Mouse (Mus musculus): ENCODE measurements around the gene Myoz1. TPM values are rescaled to one million over a fixed set of nuclear protein-coding genes. Genes with fewer than 3 reads are reported as not detected.

Myoz1 gene
- polyA plus RNA-seq, 1 experiment from 2014 or later, result 0.10 TPM

DNA sequence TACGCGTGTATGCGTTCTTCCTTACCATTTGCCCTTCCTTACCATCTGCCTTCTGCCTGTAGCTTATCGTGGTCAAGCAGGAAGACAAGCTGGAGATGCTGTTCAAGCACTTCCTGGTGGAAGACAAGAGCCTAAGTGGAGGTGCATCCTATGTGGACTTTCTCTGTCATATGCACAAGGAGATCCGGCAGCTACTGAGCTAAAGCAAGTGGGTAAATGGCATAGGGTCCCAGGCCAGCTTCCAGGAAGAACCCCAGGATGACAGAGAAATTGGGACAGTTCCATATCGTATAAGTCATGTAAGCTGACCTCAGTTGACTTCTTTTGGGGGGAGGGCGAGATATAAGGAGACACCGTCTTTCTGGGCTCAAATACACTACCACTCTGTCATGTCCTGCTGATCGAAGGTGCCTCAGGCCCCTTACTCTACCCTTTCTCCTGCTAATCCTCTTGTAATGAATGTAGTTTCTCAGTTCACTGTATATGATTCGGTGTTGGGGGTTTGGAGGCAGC lies 37.3 kb upstream of the Myoz1 start:
- H3K27ac ChIP-seq (replicated peaks), result no peak overlapping the region
- peaks cover 37% of the 10 kb centered on the region for H3K36me3 ChIP-seq (ENCODE audit: control insufficient read depth, insufficient read depth, low read length)

DNA sequence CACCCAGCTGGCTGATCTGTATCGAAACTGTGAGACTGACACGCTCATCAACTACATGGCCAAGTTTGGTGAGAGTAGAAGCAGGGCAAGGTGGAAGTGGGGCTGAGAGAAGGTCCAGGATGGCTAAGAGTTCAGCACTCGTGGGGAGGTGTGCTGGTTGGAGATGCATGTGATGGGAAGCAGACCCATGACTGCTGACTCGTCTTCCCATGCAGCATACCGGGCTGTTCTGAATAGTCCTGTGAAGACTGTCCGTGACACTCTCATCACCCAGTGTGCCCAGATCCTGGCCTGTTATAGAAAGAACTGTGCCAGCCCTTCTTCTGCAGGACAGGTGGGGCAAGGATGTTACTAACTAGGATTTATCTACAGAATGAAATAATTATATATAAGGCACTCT lies 35.4 kb upstream of the Myoz1 start:
- Histone ChIP-seq H3K4me3 (ENCODE audit: low read depth, low read length) (no peak overlapping the region), H3K4me2 (replicated peaks; ENCODE audit: low read depth) (no peak overlapping the region), H3K4me1 (replicated peaks; ENCODE audit: control insufficient read depth, insufficient read depth) (peaks cover 6% of the 10 kb centered on the region), H3K27ac (replicated peaks) (no peak overlapping the region), H3K27me3 (ENCODE audit: control insufficient read depth, insufficient read depth, low read length) (no peaks in the 10 kb centered on the region), H3K9me3 (ENCODE audit: control insufficient read depth, low read length) (no peaks in the 10 kb centered on the region), H3K9ac (ENCODE audit: low read length) (no peak overlapping the region), H3K36me3 (ENCODE audit: control insufficient read depth, insufficient read depth, low read length) (peaks cover 55% of the 10 kb centered on the region)
- TF ChIP-seq EP300 (optimal IDR thresholded peaks at IDR 0.05) (no peak), CTCF (IDR thresholded peaks at IDR 0.05; ENCODE audit: low read depth) (no peak)
- WGBS, result 90% methylated on average over 6 of the region's 6 CpGs
- DNase-seq (ENCODE audit: low spot score) (no peak), ATAC-seq (ENCODE audit: low FRiP score, low TSS enrichment) (no peak)

More for the DNA sequence above, 37.3 kb upstream of the Myoz1 start:
- Histone ChIP-seq H3K9me3 (ENCODE audit: control insufficient read depth, low read length) (no peaks in the 10 kb centered on the region), H3K4me1 (replicated peaks; ENCODE audit: control insufficient read depth, insufficient read depth) (peaks cover 6% of the 10 kb centered on the region), H3K4me3 (ENCODE audit: low read depth, low read length) (no peak overlapping the region), H3K27me3 (ENCODE audit: control insufficient read depth, insufficient read depth, low read length) (no peaks in the 10 kb centered on the region), H3K9ac (ENCODE audit: low read length) (no peak overlapping the region), H3K4me2 (replicated peaks; ENCODE audit: low read depth) (no peak overlapping the region)
- no peak for ATAC-seq (ENCODE audit: low FRiP score, low TSS enrichment)
- no peak for TF ChIP-seq EP300 (optimal IDR thresholded peaks at IDR 0.05)
- no peak for DNase-seq (ENCODE audit: low spot score)
- 89% methylated on average over 10 of the region's 10 CpGs for WGBS

DNA sequence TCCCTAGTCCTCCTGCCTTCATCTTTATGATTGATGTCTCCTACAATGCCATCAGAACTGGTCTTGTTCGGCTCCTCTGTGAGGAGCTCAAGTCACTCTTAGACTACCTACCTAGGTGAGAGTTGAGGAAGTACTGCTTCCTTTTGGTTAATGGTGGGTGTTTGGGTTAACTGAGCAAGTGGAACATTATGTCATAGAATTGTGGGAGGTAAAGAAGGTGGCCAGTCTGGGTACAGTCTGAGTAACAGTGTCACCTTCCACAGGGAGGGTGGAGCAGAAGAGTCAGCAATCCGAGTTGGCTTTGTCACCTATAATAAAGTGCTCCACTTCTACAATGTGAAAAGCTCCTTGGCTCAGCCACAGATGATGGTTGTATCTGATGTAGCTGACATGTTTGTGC lies 32.7 kb upstream of the Myoz1 start:
- Histone ChIP-seq H3K9ac (ENCODE audit: low read length) (no peak overlapping the region), H3K4me3 (ENCODE audit: low read depth, low read length) (no peak overlapping the region), H3K36me3 (ENCODE audit: control insufficient read depth, insufficient read depth, low read length) (peaks cover 78% of the 10 kb centered on the region), H3K27ac (replicated peaks) (no peak overlapping the region), H3K4me1 (replicated peaks; ENCODE audit: control insufficient read depth, insufficient read depth) (no peaks in the 10 kb centered on the region), H3K4me2 (replicated peaks; ENCODE audit: low read depth) (no peak overlapping the region), H3K9me3 (ENCODE audit: control insufficient read depth, low read length) (no peaks in the 10 kb centered on the region), H3K27me3 (ENCODE audit: control insufficient read depth, insufficient read depth, low read length) (no peaks in the 10 kb centered on the region)
- WGBS, result 70% methylated on average over 2 of the region's 2 CpGs
- TF ChIP-seq CTCF (IDR thresholded peaks at IDR 0.05; ENCODE audit: low read depth), result no peak
- no peak for TF ChIP-seq EP300 (optimal IDR thresholded peaks at IDR 0.05)
- DNase-seq (ENCODE audit: low spot score) (no peak), ATAC-seq (ENCODE audit: low FRiP score, low TSS enrichment) (no peak)

DNA sequence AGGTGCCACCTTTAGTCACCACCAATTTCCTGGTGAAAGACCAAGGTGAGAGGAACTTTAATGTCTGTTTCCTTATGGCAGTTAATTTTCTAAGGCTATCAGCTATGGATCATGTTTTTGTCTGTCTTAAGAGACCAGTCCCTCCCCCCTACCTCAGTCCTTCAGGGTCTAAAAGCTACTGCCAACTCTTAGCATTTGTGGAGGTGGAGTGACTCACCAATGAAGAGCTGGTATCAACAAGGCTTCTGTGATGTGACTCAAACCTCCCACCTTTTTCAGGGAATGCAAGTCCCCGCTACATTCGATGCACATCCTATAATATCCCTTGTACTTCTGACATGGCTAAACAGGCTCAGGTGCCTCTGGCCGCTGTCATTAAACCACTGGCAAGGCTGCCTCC lies 30.2 kb upstream of the Myoz1 start:
- DNase-seq (ENCODE audit: low spot score) (no peak), ATAC-seq (ENCODE audit: low FRiP score, low TSS enrichment) (no peak)
- no peaks in the 10 kb centered on the region for H3K27me3 ChIP-seq (ENCODE audit: control insufficient read depth, insufficient read depth, low read length)
- H3K4me1 ChIP-seq (replicated peaks; ENCODE audit: control insufficient read depth, insufficient read depth), result no peaks in the 10 kb centered on the region
- no peak overlapping the region for H3K9ac ChIP-seq (ENCODE audit: low read length)
- no peak overlapping the region for H3K27ac ChIP-seq (replicated peaks)
- H3K4me3 ChIP-seq (ENCODE audit: low read depth, low read length), result no peak overlapping the region
- WGBS, result 100% methylated on average over 3 of the region's 3 CpGs
- TF ChIP-seq EP300 (optimal IDR thresholded peaks at IDR 0.05) (no peak), CTCF (IDR thresholded peaks at IDR 0.05; ENCODE audit: low read depth) (no peak)
- H3K9me3 ChIP-seq (ENCODE audit: control insufficient read depth, low read length), result no peaks in the 10 kb centered on the region
- H3K36me3 ChIP-seq (ENCODE audit: control insufficient read depth, insufficient read depth, low read length), result peaks cover 73% of the 10 kb centered on the region
- no peak overlapping the region for H3K4me2 ChIP-seq (replicated peaks; ENCODE audit: low read depth)

DNA sequence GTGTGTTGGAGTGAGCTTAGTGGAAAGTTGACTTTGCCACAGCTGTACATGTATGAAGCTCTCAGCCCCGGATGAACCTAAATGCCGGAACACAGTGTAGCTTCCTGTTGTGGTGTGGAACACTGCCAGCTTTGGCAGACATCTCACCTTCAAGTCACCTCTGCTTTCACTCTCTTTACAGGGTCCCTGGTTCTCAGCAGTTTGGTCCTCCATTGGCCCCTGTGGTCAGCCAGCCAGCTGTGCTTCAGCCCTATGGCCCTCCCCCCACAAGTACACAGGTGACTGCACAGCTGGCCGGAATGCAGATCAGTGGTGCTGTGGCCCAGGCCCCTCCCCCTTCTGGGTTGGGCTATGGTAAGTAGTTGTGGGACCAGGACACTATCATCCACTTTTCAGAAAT lies 26.2 kb upstream of the Myoz1 start:
- no peaks in the 10 kb centered on the region for H3K4me1 ChIP-seq (replicated peaks; ENCODE audit: control insufficient read depth, insufficient read depth)
- no peak for TF ChIP-seq CTCF (IDR thresholded peaks at IDR 0.05; ENCODE audit: low read depth)
- no peak for TF ChIP-seq EP300 (optimal IDR thresholded peaks at IDR 0.05)
- no peak overlapping the region for H3K27ac ChIP-seq (replicated peaks)
- ATAC-seq (ENCODE audit: low FRiP score, low TSS enrichment) (peak; percentile 55), DNase-seq (ENCODE audit: low spot score) (no peak)
- no peaks in the 10 kb centered on the region for H3K27me3 ChIP-seq (ENCODE audit: control insufficient read depth, insufficient read depth, low read length)
- 55% methylated on average over 3 of the region's 3 CpGs for WGBS
- no peak overlapping the region for H3K4me2 ChIP-seq (replicated peaks; ENCODE audit: low read depth)
- H3K4me3 ChIP-seq (ENCODE audit: low read depth, low read length), result no peak overlapping the region
- H3K9me3 ChIP-seq (ENCODE audit: control insufficient read depth, low read length), result no peaks in the 10 kb centered on the region
- no peak overlapping the region for H3K9ac ChIP-seq (ENCODE audit: low read length)
- peaks cover 62% of the 10 kb centered on the region for H3K36me3 ChIP-seq (ENCODE audit: control insufficient read depth, insufficient read depth, low read length)

DNA sequence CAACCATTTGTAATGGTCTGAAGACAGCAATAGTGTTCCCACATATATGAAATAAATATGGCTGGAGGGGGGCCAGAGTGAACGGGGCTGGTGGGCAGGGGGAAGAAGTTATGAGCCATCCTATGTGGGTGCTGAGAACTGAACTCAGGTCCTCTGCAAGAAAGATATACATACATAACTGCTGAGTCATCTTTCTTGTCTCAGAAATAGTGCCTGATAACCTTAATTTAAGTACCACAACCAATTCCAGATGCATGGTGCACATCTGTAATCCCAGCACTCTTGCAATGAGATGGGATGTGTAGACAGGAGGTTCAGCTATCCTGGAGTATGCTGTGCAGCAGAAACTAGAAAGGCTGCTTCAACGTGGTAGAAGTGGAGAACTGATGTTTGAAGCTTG lies 25.4 kb upstream of the Myoz1 start:
- no peak overlapping the region for H3K4me3 ChIP-seq (ENCODE audit: low read depth, low read length)
- H3K36me3 ChIP-seq (ENCODE audit: control insufficient read depth, insufficient read depth, low read length), result peaks cover 55% of the 10 kb centered on the region
- WGBS, result 88% methylated on average over 2 of the region's 2 CpGs
- no peak overlapping the region for H3K4me2 ChIP-seq (replicated peaks; ENCODE audit: low read depth)
- H3K4me1 ChIP-seq (replicated peaks; ENCODE audit: control insufficient read depth, insufficient read depth), result no peaks in the 10 kb centered on the region
- H3K27me3 ChIP-seq (ENCODE audit: control insufficient read depth, insufficient read depth, low read length), result no peaks in the 10 kb centered on the region
- H3K9me3 ChIP-seq (ENCODE audit: control insufficient read depth, low read length), result no peaks in the 10 kb centered on the region
- no peak for TF ChIP-seq CTCF (IDR thresholded peaks at IDR 0.05; ENCODE audit: low read depth)
- no peak for TF ChIP-seq EP300 (optimal IDR thresholded peaks at IDR 0.05)
- ATAC-seq (ENCODE audit: low FRiP score, low TSS enrichment) (no peak), DNase-seq (ENCODE audit: low spot score) (no peak)
- no peak overlapping the region for H3K27ac ChIP-seq (replicated peaks)
- no peak overlapping the region for H3K9ac ChIP-seq (ENCODE audit: low read length)
